Mouse (Mus musculus) neural tube, embryonic 13.5 days (tissue): ENCODE measurements around the gene Grin2b. TPM values are rescaled to one million over a fixed set of nuclear protein-coding genes. Genes with fewer than 3 reads are reported as not detected.

Experiments used
- ATAC-seq: fragments of 200-750 bp; cut with Nextera tagmentation; 2 replicates; pipeline ENCODE4 v1.8.0; 2017; ENCODE audit warnings: low read depth, mild to moderate bottlenecking, moderate TSS enrichment, moderate library complexity
- H3K27ac ChIP-seq: fragments of 300-500 bp; sonication (generic); replicated peaks from 2 replicates; pipeline ENCODE4 v1.5.1; 2015; ENCODE audit warnings: moderate library complexity, mild to moderate bottlenecking, inconsistent platforms
- H3K27me3 ChIP-seq: fragments of 300-500 bp; sonication (generic); 2 replicates; pipeline ENCODE4 v1.6.1; 2015; ENCODE audit warnings: mild to moderate bottlenecking, inconsistent platforms
- H3K36me3 ChIP-seq: fragments of 300-500 bp; sonication (generic); 2 replicates; pipeline ENCODE4 v1.6.1; 2015; ENCODE audit warnings: mild to moderate bottlenecking, inconsistent platforms
- H3K4me1 ChIP-seq: fragments of 300-500 bp; sonication (generic); replicated peaks from 2 replicates; pipeline ENCODE4 v1.6.1; 2015; ENCODE audit warnings: inconsistent platforms
- H3K4me2 ChIP-seq: fragments of 300-500 bp; sonication (generic); 2 replicates; pipeline ENCODE4 v1.6.1; 2015; ENCODE audit warnings: inconsistent platforms, mild to moderate bottlenecking, moderate library complexity
- H3K4me3 ChIP-seq: fragments of 300-500 bp; sonication (generic); 2 replicates; pipeline ENCODE4 v1.5.1; 2015; ENCODE audit warnings: mild to moderate bottlenecking, inconsistent platforms
- H3K9ac ChIP-seq: fragments of 300-500 bp; sonication (generic); 2 replicates; pipeline ENCODE4 v1.6.1; 2015; ENCODE audit warnings: moderate library complexity, mild to moderate bottlenecking, inconsistent platforms
- H3K9me3 ChIP-seq: fragments of 300-500 bp; sonication (generic); 2 replicates; pipeline ENCODE4 v1.6.1; 2016; ENCODE audit warnings: inconsistent platforms
- WGBS: fragments of 180-500 bp; shearing (Covaris S2); methylation state at CpG from one replicate; pipeline ENCODE4 v1.1.7; 2015; 5-methylcytosine and 5-hydroxymethylcytosine counted together
- polyA plus RNA-seq: library from polyadenylated mRNA; unstranded; fragments of >200 nt; fragmentation: Nextera tagmentation; extraction: Ambion mirVana; gene quantifications from 2 replicates; pipeline ENCODE4 v1.2.1, GENCODE M21; 2015

Grin2b gene
- polyA plus RNA-seq, 1 experiment from 2014 or later, result 32.6 TPM

- Histone ChIP-seq H3K27ac (no peak overlapping the region), H3K36me3 (no peaks in the 10 kb centered on the region), H3K27me3 (no peaks in the 10 kb centered on the region), H3K9ac (no peak overlapping the region), H3K4me2 (no peak overlapping the region), H3K4me1 (0 out of 2 replicates have a peak, but pooled peaks cover 7% of the 10 kb centered on the region), H3K9me3 (no peaks in the 10 kb centered on the region), H3K4me3 (no peak overlapping the region)
- ATAC-seq, result peak; percentile 59; the same call in 1 of the 2 replicates
- WGBS, result 46% methylated on average over 4 of the region's 4 CpGs
Measured at GRCm38 (mm10) chr6:136029235-136029939, 143.9 kb downstream of the Grin2b start.

- Histone ChIP-seq H3K9ac (no peak overlapping the region), H3K4me2 (no peak overlapping the region), H3K36me3 (no peaks in the 10 kb centered on the region), H3K27ac (no peak overlapping the region), H3K9me3 (no peaks in the 10 kb centered on the region), H3K4me3 (no peak overlapping the region), H3K4me1 (0 out of 2 replicates have a peak, but pooled peaks cover 7% of the 10 kb centered on the region), H3K27me3 (no peaks in the 10 kb centered on the region)
- 97% methylated on average over 6 of the region's 6 CpGs for WGBS
- no peak for ATAC-seq
Measured at GRCm38 (mm10) chr6:136026936-136027335, 146.4 kb downstream of the Grin2b start.

- Histone ChIP-seq H3K9ac (no peak overlapping the region), H3K4me1 (0 out of 2 replicates have a peak, but pooled peaks cover 7% of the 10 kb centered on the region), H3K36me3 (no peaks in the 10 kb centered on the region), H3K27ac (no peak overlapping the region), H3K4me2 (no peak overlapping the region), H3K27me3 (no peaks in the 10 kb centered on the region), H3K9me3 (no peaks in the 10 kb centered on the region), H3K4me3 (no peak overlapping the region)
- no peak for ATAC-seq
- 81% methylated on average over 4 of the region's 4 CpGs for WGBS
Measured at GRCm38 (mm10) chr6:136025801-136026200, 147.5 kb downstream of the Grin2b start.

- no peaks in the 10 kb centered on the region for H3K36me3 ChIP-seq
- WGBS, result 86% methylated on average over 3 of the region's 3 CpGs
- no peak overlapping the region for H3K9ac ChIP-seq
- H3K4me1 ChIP-seq, result no peaks in the 10 kb centered on the region
- H3K27ac ChIP-seq, result no peak overlapping the region
- H3K27me3 ChIP-seq, result no peaks in the 10 kb centered on the region
- no peak for ATAC-seq
- H3K4me2 ChIP-seq, result no peak overlapping the region
- H3K4me3 ChIP-seq, result no peak overlapping the region
- no peaks in the 10 kb centered on the region for H3K9me3 ChIP-seq
Measured at GRCm38 (mm10) chr6:136020460-136020859, 152.9 kb downstream of the Grin2b start.

- Histone ChIP-seq H3K9me3 (no peaks in the 10 kb centered on the region), H3K27me3 (no peaks in the 10 kb centered on the region), H3K4me2 (no peak overlapping the region), H3K4me3 (no peak overlapping the region), H3K4me1 (no peaks in the 10 kb centered on the region), H3K27ac (no peak overlapping the region), H3K9ac (no peak overlapping the region), H3K36me3 (no peaks in the 10 kb centered on the region)
- 91% methylated on average over 1 of the region's 1 CpGs for WGBS
- no peak for ATAC-seq
Measured at GRCm38 (mm10) chr6:136018962-136019361, 154.3 kb downstream of the Grin2b start.

- no peak overlapping the region for H3K4me3 ChIP-seq
- no peak overlapping the region for H3K4me2 ChIP-seq
- 94% methylated on average over 12 of the region's 12 CpGs for WGBS
- H3K27ac ChIP-seq, result no peak overlapping the region
- no peak for ATAC-seq
- no peaks in the 10 kb centered on the region for H3K36me3 ChIP-seq
- H3K9ac ChIP-seq, result no peak overlapping the region
- no peaks in the 10 kb centered on the region for H3K9me3 ChIP-seq
- no peaks in the 10 kb centered on the region for H3K27me3 ChIP-seq
- peaks cover 16% of the 10 kb centered on the region for H3K4me1 ChIP-seq
Measured at GRCm38 (mm10) chr6:136013556-136014380, 159.5 kb downstream of the Grin2b start.

GRCm38 (mm10) chr6:136011533-136011932 lies 161.8 kb downstream of the Grin2b start:
- Histone ChIP-seq H3K9ac (no peak overlapping the region), H3K4me2 (no peak overlapping the region), H3K9me3 (no peaks in the 10 kb centered on the region), H3K27ac (no peak overlapping the region), H3K27me3 (no peaks in the 10 kb centered on the region), H3K4me1 (peaks cover 16% of the 10 kb centered on the region), H3K4me3 (no peak overlapping the region), H3K36me3 (no peaks in the 10 kb centered on the region)
- 84% methylated on average over 4 of the region's 4 CpGs for WGBS
- ATAC-seq, result no peak

GRCm38 (mm10) chr6:136011038-136011311 lies 162.3 kb downstream of the Grin2b start:
- no peaks in the 10 kb centered on the region for H3K9me3 ChIP-seq
- H3K4me1 ChIP-seq, result peaks cover 16% of the 10 kb centered on the region
- no peaks in the 10 kb centered on the region for H3K27me3 ChIP-seq
- no peak overlapping the region for H3K4me3 ChIP-seq
- no peak overlapping the region for H3K9ac ChIP-seq
- H3K36me3 ChIP-seq, result no peaks in the 10 kb centered on the region
- 81% methylated on average over 4 of the region's 4 CpGs for WGBS
- ATAC-seq, result no peak
- no peak overlapping the region for H3K4me2 ChIP-seq
- H3K27ac ChIP-seq, result no peak overlapping the region

GRCm38 (mm10) chr6:136010290-136011037 lies 162.8 kb downstream of the Grin2b start:
- Histone ChIP-seq H3K27ac (no peak overlapping the region), H3K36me3 (no peaks in the 10 kb centered on the region), H3K4me2 (no peak overlapping the region), H3K4me3 (no peak overlapping the region), H3K9ac (no peak overlapping the region), H3K27me3 (no peaks in the 10 kb centered on the region), H3K9me3 (no peaks in the 10 kb centered on the region), H3K4me1 (peaks cover 16% of the 10 kb centered on the region)
- peak; percentile 30; the same call in 1 of the 2 replicates for ATAC-seq
- 33% methylated on average over 7 of the region's 7 CpGs for WGBS

- peaks cover 16% of the 10 kb centered on the region for H3K4me1 ChIP-seq
- no peak overlapping the region for H3K9ac ChIP-seq
- 86% methylated on average over 6 of the region's 6 CpGs for WGBS
- ATAC-seq, result no peak
- H3K4me2 ChIP-seq, result no peak overlapping the region
- no peaks in the 10 kb centered on the region for H3K36me3 ChIP-seq
- no peaks in the 10 kb centered on the region for H3K27me3 ChIP-seq
- no peaks in the 10 kb centered on the region for H3K9me3 ChIP-seq
- H3K27ac ChIP-seq, result no peak overlapping the region
- no peak overlapping the region for H3K4me3 ChIP-seq
Measured at GRCm38 (mm10) chr6:136008120-136008519, 165.2 kb downstream of the Grin2b start.

GRCm38 (mm10) chr6:135994691-135995090 lies 178.6 kb downstream of the Grin2b start:
- no peak overlapping the region for H3K9ac ChIP-seq
- no peak overlapping the region for H3K27ac ChIP-seq
- H3K27me3 ChIP-seq, result no peaks in the 10 kb centered on the region
- no peak overlapping the region for H3K4me2 ChIP-seq
- H3K4me3 ChIP-seq, result no peak overlapping the region
- ATAC-seq, result no peak
- H3K36me3 ChIP-seq, result no peaks in the 10 kb centered on the region
- H3K4me1 ChIP-seq, result peaks cover 13% of the 10 kb centered on the region
- whole genome bisulfite sequencing, result 82% methylated on average over 7 of the region's 7 CpGs
- H3K9me3 ChIP-seq, result peaks cover 10% of the 10 kb centered on the region; the same call in 1 of the 2 replicates

- peaks cover 13% of the 10 kb centered on the region for H3K4me1 ChIP-seq
- H3K27me3 ChIP-seq, result no peaks in the 10 kb centered on the region
- no peak overlapping the region for H3K4me3 ChIP-seq
- H3K27ac ChIP-seq, result no peak overlapping the region
- 32% methylated on average over 3 of the region's 3 CpGs for WGBS
- H3K4me2 ChIP-seq, result no peak overlapping the region
- H3K9me3 ChIP-seq, result peaks cover 10% of the 10 kb centered on the region; the same call in 1 of the 2 replicates
- no peak overlapping the region for H3K9ac ChIP-seq
- no peaks in the 10 kb centered on the region for H3K36me3 ChIP-seq
- ATAC-seq, result no peak
Measured at GRCm38 (mm10) chr6:135993897-135994296, 179.4 kb downstream of the Grin2b start.
